Mouse (Mus musculus): ENCODE results near the gene Rassf3. TPM values are rescaled to one million over a fixed set of nuclear protein-coding genes. Genes with fewer than 3 reads are reported as not detected.

The Rassf3 gene
- polyA plus RNA-seq, 1 experiment from 2014 or later: 19.2 TPM

- H3K4me1 ChIP-seq (replicated peaks; ENCODE audit: control insufficient read depth, insufficient read depth): peaks cover 6% of the 10 kb centered on the region; the same call in 1 of the 2 replicates
- H3K4me3 ChIP-seq (ENCODE audit: low read depth, low read length): peak overlapping the region; percentile 88
- peak; percentile 79 for DNase-seq (ENCODE audit: low spot score)
- peak overlapping the region; percentile 80 for H3K4me2 ChIP-seq (replicated peaks; ENCODE audit: low read depth)
- peak overlapping the region; percentile 93 for H3K27ac ChIP-seq (replicated peaks)
- WGBS: 3% methylated on average over 34 of the region's 45 CpGs
- TF ChIP-seq CTCF (IDR thresholded peaks at IDR 0.05; ENCODE audit: low read depth) (no peak), EP300 (optimal IDR thresholded peaks at IDR 0.05) (no peak)
- no peaks in the 10 kb centered on the region for H3K36me3 ChIP-seq (ENCODE audit: control insufficient read depth, insufficient read depth, low read length)
- no peaks in the 10 kb centered on the region for H3K9me3 ChIP-seq (ENCODE audit: control insufficient read depth, low read length)
- H3K9ac ChIP-seq (ENCODE audit: low read length): peak overlapping the region; percentile 90
- peak; percentile 59 for ATAC-seq (ENCODE audit: low FRiP score, low TSS enrichment)
- H3K27me3 ChIP-seq (ENCODE audit: control insufficient read depth, insufficient read depth, low read length): no peaks in the 10 kb centered on the region
Measured at GRCm38 (mm10) chr10:121475672-121476146, 438 bp downstream of the Rassf3 start.

- Histone ChIP-seq H3K4me2 (replicated peaks; ENCODE audit: low read depth) (peak overlapping the region; percentile 80), H3K36me3 (ENCODE audit: control insufficient read depth, insufficient read depth, low read length) (no peaks in the 10 kb centered on the region), H3K4me3 (ENCODE audit: low read depth, low read length) (peak overlapping the region; percentile 88), H3K27me3 (ENCODE audit: control insufficient read depth, insufficient read depth, low read length) (no peaks in the 10 kb centered on the region), H3K27ac (replicated peaks) (peak overlapping the region; percentile 93), H3K4me1 (replicated peaks; ENCODE audit: control insufficient read depth, insufficient read depth) (peaks cover 6% of the 10 kb centered on the region; the same call in 1 of the 2 replicates), H3K9me3 (ENCODE audit: control insufficient read depth, low read length) (no peaks in the 10 kb centered on the region), H3K9ac (ENCODE audit: low read length) (peak overlapping the region; percentile 90)
- ATAC-seq (ENCODE audit: low FRiP score, low TSS enrichment) (no peak), DNase-seq (ENCODE audit: low spot score) (no peak)
- WGBS: under 1% methylated on average over 31 of the region's 31 CpGs
- TF ChIP-seq CTCF (IDR thresholded peaks at IDR 0.05; ENCODE audit: low read depth) (no peak), EP300 (optimal IDR thresholded peaks at IDR 0.05) (no peak)
Measured at GRCm38 (mm10) chr10:121475101-121475671, 961 bp downstream of the Rassf3 start.

GRCm38 (mm10) chr10:121474288-121474687 is 1.9 kb downstream of the Rassf3 start:
- Histone ChIP-seq H3K4me1 (replicated peaks; ENCODE audit: control insufficient read depth, insufficient read depth) (peaks cover 6% of the 10 kb centered on the region; the same call in 1 of the 2 replicates), H3K9ac (ENCODE audit: low read length) (peak overlapping the region; percentile 90), H3K9me3 (ENCODE audit: control insufficient read depth, low read length) (no peaks in the 10 kb centered on the region), H3K27ac (replicated peaks) (peak overlapping the region; percentile 93), H3K4me2 (replicated peaks; ENCODE audit: low read depth) (peak overlapping the region; percentile 80), H3K36me3 (ENCODE audit: control insufficient read depth, insufficient read depth, low read length) (no peaks in the 10 kb centered on the region), H3K27me3 (ENCODE audit: control insufficient read depth, insufficient read depth, low read length) (no peaks in the 10 kb centered on the region), H3K4me3 (ENCODE audit: low read depth, low read length) (peak overlapping the region; percentile 88)
- no peak for TF ChIP-seq EP300 (optimal IDR thresholded peaks at IDR 0.05)
- TF ChIP-seq CTCF (IDR thresholded peaks at IDR 0.05; ENCODE audit: low read depth): no peak
- 13% methylated on average over 4 of the region's 4 CpGs for WGBS
- ATAC-seq (ENCODE audit: low FRiP score, low TSS enrichment): no peak
- no peak for DNase-seq (ENCODE audit: low spot score)

- ATAC-seq (ENCODE audit: low FRiP score, low TSS enrichment) (peak; percentile 12; the same call in 1 of the 2 replicates), DNase-seq (ENCODE audit: low spot score) (peak; percentile 68)
- H3K4me1 ChIP-seq (replicated peaks; ENCODE audit: control insufficient read depth, insufficient read depth): peaks cover 9% of the 10 kb centered on the region; the same call in 1 of the 2 replicates
Measured at GRCm38 (mm10) chr10:121473723-121474215, 2.4 kb downstream of the Rassf3 start.

GRCm38 (mm10) chr10:121472593-121473217 is 3.4 kb downstream of the Rassf3 start:
- 54% methylated on average over 11 of the region's 11 CpGs for WGBS
- TF ChIP-seq EP300 (optimal IDR thresholded peaks at IDR 0.05): no peak
- no peak for TF ChIP-seq CTCF (IDR thresholded peaks at IDR 0.05; ENCODE audit: low read depth)
- DNase-seq (ENCODE audit: low spot score) (no peak), ATAC-seq (ENCODE audit: low FRiP score, low TSS enrichment) (no peak)
- no peaks in the 10 kb centered on the region for H3K36me3 ChIP-seq (ENCODE audit: control insufficient read depth, insufficient read depth, low read length)
- H3K9ac ChIP-seq (ENCODE audit: low read length): no peak overlapping the region
- H3K27me3 ChIP-seq (ENCODE audit: control insufficient read depth, insufficient read depth, low read length): no peaks in the 10 kb centered on the region
- peak overlapping the region; percentile 80 for H3K4me2 ChIP-seq (replicated peaks; ENCODE audit: low read depth)
- peak overlapping the region; percentile 8; the same call in 1 of the 2 replicates for H3K4me3 ChIP-seq (ENCODE audit: low read depth, low read length)
- H3K27ac ChIP-seq (replicated peaks): peak overlapping the region; percentile 93
- H3K4me1 ChIP-seq (replicated peaks; ENCODE audit: control insufficient read depth, insufficient read depth): peaks cover 9% of the 10 kb centered on the region; the same call in 1 of the 2 replicates
- H3K9me3 ChIP-seq (ENCODE audit: control insufficient read depth, low read length): no peaks in the 10 kb centered on the region

More at GRCm38 (mm10) chr10:121473723-121474215, 2.4 kb downstream of the Rassf3 start:
- H3K27me3 ChIP-seq (ENCODE audit: control insufficient read depth, insufficient read depth, low read length): no peaks in the 10 kb centered on the region
- TF ChIP-seq EP300 (optimal IDR thresholded peaks at IDR 0.05) (no peak), CTCF (IDR thresholded peaks at IDR 0.05; ENCODE audit: low read depth) (no peak)
- no peaks in the 10 kb centered on the region for H3K36me3 ChIP-seq (ENCODE audit: control insufficient read depth, insufficient read depth, low read length)
- H3K9ac ChIP-seq (ENCODE audit: low read length): no peak overlapping the region
- H3K9me3 ChIP-seq (ENCODE audit: control insufficient read depth, low read length): no peaks in the 10 kb centered on the region
- WGBS: 20% methylated on average over 12 of the region's 12 CpGs
- H3K27ac ChIP-seq (replicated peaks): peak overlapping the region; percentile 93
- peak overlapping the region; percentile 80 for H3K4me2 ChIP-seq (replicated peaks; ENCODE audit: low read depth)
- peak overlapping the region; percentile 88 for H3K4me3 ChIP-seq (ENCODE audit: low read depth, low read length)

All from stomach, postnatal 0 days (tissue).